Mouse (Mus musculus): ENCODE results near the gene Rnf182.

- TF ChIP-seq CTCF (conservative IDR thresholded peaks at IDR 0.05; ENCODE audit: insufficient read depth, insufficient read length, low read depth, low read length) (no peak), POLR2A (IDR thresholded peaks at IDR 0.05; ENCODE audit: low read depth, low read length) (no peak)
Observed at GRCm38 (mm10) chr13:43592681-43593068, 22.8 kb upstream of the Rnf182 start.

Data from kidney, adult 2 months (tissue).